Mouse (Mus musculus) midbrain, postnatal 0 days (tissue): ENCODE results near the gene Ift74. TPM values are rescaled to one million over a fixed set of nuclear protein-coding genes. Genes with fewer than 3 reads are reported as not detected.

ENCODE experiments used
- ATAC-seq: fragments of 200-750 bp; cut with Nextera tagmentation; 2 replicates; pipeline ENCODE4 v1.8.0; 2017; ENCODE audit warnings: moderate number of reproducible peaks, mild to moderate bottlenecking, moderate TSS enrichment, moderate library complexity; ENCODE audit not compliant: low FRiP score
- DNase-seq: peaks from one replicate; pipeline ENCODE4 v3.0.0-alpha.2; 2015; ENCODE audit warnings: low spot score
- H3K27ac ChIP-seq: fragments of 300-500 bp; sonication (generic); 2 replicates; pipeline ENCODE4 v1.5.1; 2014; ENCODE audit warnings: low read depth, mild to moderate bottlenecking, low read length, mixed read lengths
- H3K27me3 ChIP-seq: fragments of 300-500 bp; sonication (generic); 2 replicates; pipeline ENCODE4 v1.6.1; 2014; ENCODE audit warnings: low read length, control low read depth, mixed read lengths; ENCODE audit not compliant: insufficient read depth
- H3K36me3 ChIP-seq: fragments of 300-500 bp; sonication (generic); 2 replicates; pipeline ENCODE4 v1.6.1; 2014; ENCODE audit warnings: low read length, control low read depth, mixed read lengths; ENCODE audit not compliant: insufficient read depth
- H3K4me1 ChIP-seq: fragments of 300-500 bp; sonication (generic); 2 replicates; pipeline ENCODE4 v1.6.1; 2014; ENCODE audit warnings: mild to moderate bottlenecking, control low read depth, antibody characterized with exemption, low read length, mixed read lengths; ENCODE audit not compliant: insufficient read depth
- H3K4me2 ChIP-seq: fragments of 300-500 bp; sonication (generic); 2 replicates; pipeline ENCODE4 v1.6.1; 2014; ENCODE audit warnings: low read depth, mild to moderate bottlenecking, low read length, mixed read lengths; ENCODE audit not compliant: poor library complexity, severe bottlenecking
- H3K4me3 ChIP-seq: fragments of 300-500 bp; sonication (generic); 2 replicates; pipeline ENCODE4 v1.5.1; 2014; ENCODE audit warnings: low read depth, mild to moderate bottlenecking, low read length, moderate library complexity
- H3K9ac ChIP-seq: fragments of 300-500 bp; sonication (generic); replicated peaks from 2 replicates; pipeline ENCODE4 v1.6.1; 2014; ENCODE audit warnings: mild to moderate bottlenecking, low read length, moderate library complexity, mixed read lengths; ENCODE audit not compliant: poor library complexity, severe bottlenecking
- H3K9me3 ChIP-seq: fragments of 300-500 bp; sonication (generic); 2 replicates; pipeline ENCODE4 v1.6.1; 2016; ENCODE audit warnings: low read length, control low read depth
- CTCF ChIP-seq: IDR thresholded peaks from 2 replicates; pipeline ENCODE4 v1.5.1; 2016; ENCODE audit warnings: antibody characterized with exemption, mild to moderate bottlenecking
- WGBS: fragments of 180-500 bp; shearing (Covaris S2); extraction: QIAGEN DNeasy Blood & Tissue Kit; methylation state at CpG from one replicate; pipeline ENCODE4 v1.1.7; 2014; 5-methylcytosine and 5-hydroxymethylcytosine counted together
- polyA plus RNA-seq: library from polyadenylated mRNA; unstranded; fragments of >200 nt; fragmentation: Nextera tagmentation; extraction: Ambion mirVana; gene quantifications from 2 replicates; pipeline ENCODE4 v1.2.1, GENCODE M21; 2015
- total RNA-seq: library from RNA; depleted of rRNA; stranded (reverse); fragments of >200 nt; gene quantifications from 2 replicates; pipeline ENCODE4 v1.2.3, GENCODE M21; 2014; rRNA removed

Ift74 gene
- total RNA-seq, result 9.2 and 12.5 TPM in 2 replicates
- 24.7 and 27.3 TPM in 2 replicates for polyA plus RNA-seq

- ATAC-seq, result peak; percentile 100
- H3K4me1 ChIP-seq, result peaks cover 4% of the 10 kb centered on the region; the same call in 1 of the 2 replicates
- peak within 1 kb of the TSS; percentile 66 for H3K4me2 ChIP-seq
- peak within 1 kb of the TSS; percentile 58 for H3K27ac ChIP-seq
- H3K4me3 ChIP-seq, result peak within 1 kb of the TSS; percentile 73
- peak within 1 kb of the TSS; percentile 74 for H3K9ac ChIP-seq
- no peaks in the 10 kb centered on the region for H3K27me3 ChIP-seq
- no peak for TF ChIP-seq CTCF
- 1% methylated on average over 29 of the region's 29 CpGs for WGBS
- H3K9me3 ChIP-seq, result no peaks in the 10 kb centered on the region
- DNase-seq, result peak; percentile 98
- H3K36me3 ChIP-seq, result no peaks in the 10 kb centered on the region
These were observed at the start of gene Ift74 for GRCm38 (mm10) chr4:94613972-94614626. Ift74 (plus strand) TSS chr4:94614491.

GRCm38 (mm10) chr4:94572677-94573076 lies 41.6 kb upstream of the Ift74 start:
- TF ChIP-seq CTCF, result no peak
- no peak for DNase-seq
- WGBS, result 97% methylated on average over 4 of the region's 4 CpGs

GRCm38 (mm10) chr4:94591765-94592381 lies 22.4 kb upstream of the Ift74 start:
- Histone ChIP-seq H3K4me2 (no peak overlapping the region), H3K9ac (no peak overlapping the region), H3K36me3 (no peaks in the 10 kb centered on the region), H3K9me3 (no peaks in the 10 kb centered on the region), H3K27me3 (no peaks in the 10 kb centered on the region), H3K4me3 (no peak overlapping the region), H3K27ac (no peak overlapping the region), H3K4me1 (no peaks in the 10 kb centered on the region)
- ATAC-seq, result no peak
- 94% methylated on average over 4 of the region's 4 CpGs for WGBS
- no peak for TF ChIP-seq CTCF
- no peak for DNase-seq

More at GRCm38 (mm10) chr4:94572677-94573076, 41.6 kb upstream of the Ift74 start:
- no peak overlapping the region for H3K27ac ChIP-seq
- no peak overlapping the region for H3K9ac ChIP-seq
- no peaks in the 10 kb centered on the region for H3K9me3 ChIP-seq
- no peaks in the 10 kb centered on the region for H3K27me3 ChIP-seq
- ATAC-seq, result no peak
- peaks cover 17% of the 10 kb centered on the region for H3K36me3 ChIP-seq
- no peak overlapping the region for H3K4me3 ChIP-seq
- no peaks in the 10 kb centered on the region for H3K4me1 ChIP-seq
- H3K4me2 ChIP-seq, result no peak overlapping the region

GRCm38 (mm10) chr4:94592709-94593108 lies 21.6 kb upstream of the Ift74 start:
- no peaks in the 10 kb centered on the region for H3K9me3 ChIP-seq
- no peak overlapping the region for H3K27ac ChIP-seq
- DNase-seq (no peak), ATAC-seq (no peak)
- no peak overlapping the region for H3K4me2 ChIP-seq
- H3K9ac ChIP-seq, result no peak overlapping the region
- no peaks in the 10 kb centered on the region for H3K36me3 ChIP-seq
- no peak for TF ChIP-seq CTCF
- no peaks in the 10 kb centered on the region for H3K4me1 ChIP-seq
- H3K27me3 ChIP-seq, result no peaks in the 10 kb centered on the region
- H3K4me3 ChIP-seq, result no peak overlapping the region

GRCm38 (mm10) chr4:94601395-94601794 lies 12.9 kb upstream of the Ift74 start:
- ATAC-seq (no peak), DNase-seq (no peak)
- WGBS, result 86% methylated on average over 4 of the region's 4 CpGs
- Histone ChIP-seq H3K36me3 (no peaks in the 10 kb centered on the region), H3K4me2 (peak overlapping the region; percentile 70), H3K9ac (no peak overlapping the region), H3K9me3 (no peaks in the 10 kb centered on the region), H3K4me3 (no peak overlapping the region; the same call in 1 of the 2 replicates), H3K27ac (no peak overlapping the region), H3K4me1 (peaks cover 3% of the 10 kb centered on the region; the same call in 1 of the 2 replicates), H3K27me3 (no peaks in the 10 kb centered on the region)
- TF ChIP-seq CTCF, result peak; percentile 41

- under 1% methylated on average over 33 of the region's 33 CpGs for WGBS
These were observed 11.7 kb upstream of the Ift74 start for GRCm38 (mm10) chr4:94602496-94603030.

More at GRCm38 (mm10) chr4:94602496-94603030, 11.7 kb upstream of the Ift74 start:
- Histone ChIP-seq H3K4me2 (peak overlapping the region; percentile 70), H3K9ac (peak overlapping the region; percentile 83), H3K9me3 (no peaks in the 10 kb centered on the region), H3K27ac (peak overlapping the region; percentile 92), H3K27me3 (no peaks in the 10 kb centered on the region), H3K4me3 (peak overlapping the region; percentile 86), H3K36me3 (no peaks in the 10 kb centered on the region), H3K4me1 (peaks cover 3% of the 10 kb centered on the region; the same call in 1 of the 2 replicates)
- DNase-seq, result peak; percentile 20
- ATAC-seq, result no peak; the same call in 1 of the 2 replicates
- no peak for TF ChIP-seq CTCF
